Mouse (Mus musculus): Measurements from ENCODE around the gene Coro2b. TPM values are rescaled to one million over a fixed set of nuclear protein-coding genes. Genes with fewer than 3 reads are reported as not detected.

The Coro2b gene
- polyA plus RNA-seq, 1 experiment from 2014 or later: 33.4 TPM

DNA sequence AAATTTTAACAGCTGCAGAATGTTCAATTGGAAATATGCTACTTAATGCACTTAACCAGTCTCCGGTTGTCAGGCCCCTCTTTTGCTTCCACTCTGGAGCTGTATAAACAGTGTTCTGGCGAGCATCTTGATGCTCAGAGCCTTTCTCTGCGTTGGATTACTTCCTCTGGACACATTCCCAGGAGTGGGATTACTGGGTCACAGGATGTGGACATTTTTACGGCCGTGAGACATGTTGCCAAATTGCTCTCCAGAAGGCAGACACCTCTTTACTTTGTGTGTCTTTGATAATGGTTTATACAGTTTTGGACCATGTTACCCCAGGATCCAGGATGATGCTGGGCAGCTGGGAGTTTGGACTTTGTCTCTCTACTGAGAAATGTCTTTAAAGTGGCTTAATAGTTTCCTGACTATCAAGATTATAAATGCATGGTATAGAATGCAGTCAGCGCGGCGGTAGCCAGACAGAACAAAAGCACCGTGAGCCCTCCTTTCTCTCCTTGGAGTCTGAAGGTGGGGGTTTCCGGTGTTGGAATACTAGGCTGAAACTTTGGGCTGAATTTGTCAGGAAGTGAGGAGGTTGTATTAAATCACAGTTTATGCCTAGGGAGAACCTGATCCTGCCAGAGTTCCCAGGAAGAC is 23.2 kb downstream of the Coro2b start:
- 38% methylated on average over 10 of the region's 10 CpGs for whole genome bisulfite sequencing
- Histone ChIP-seq H3K9me3 (replicated peaks; ENCODE audit: control insufficient read depth, low read length, poor library complexity, severe bottlenecking) (no peaks in the 10 kb centered on the region), H3K27me3 (ENCODE audit: control insufficient read depth, insufficient read depth, low read depth, low read length) (no peaks in the 10 kb centered on the region), H3K4me2 (ENCODE audit: low read length) (no peak overlapping the region), H3K36me3 (ENCODE audit: control insufficient read depth, insufficient read depth, low read length) (no peaks in the 10 kb centered on the region), H3K4me3 (ENCODE audit: low read depth, low read length) (no peak overlapping the region), H3K9ac (ENCODE audit: low read depth, low read length) (no peak overlapping the region), H3K4me1 (ENCODE audit: control insufficient read depth, insufficient read depth, low read length) (peaks cover 34% of the 10 kb centered on the region), H3K27ac (ENCODE audit: low read length) (0 out of 2 replicates have a peak overlapping the region, but pooled peaks have one; percentile 21)
- no peak for ATAC-seq

GRCm38 (mm10) chr9:62510530-62510936 is 26.3 kb downstream of the Coro2b start:
- 44% methylated on average over 4 of the region's 4 CpGs for WGBS
- peak; percentile 81 for ATAC-seq
- Histone ChIP-seq H3K36me3 (ENCODE audit: control insufficient read depth, insufficient read depth, low read length) (no peaks in the 10 kb centered on the region), H3K4me3 (ENCODE audit: low read depth, low read length) (no peak overlapping the region), H3K4me1 (ENCODE audit: control insufficient read depth, insufficient read depth, low read length) (peaks cover 27% of the 10 kb centered on the region), H3K9me3 (replicated peaks; ENCODE audit: control insufficient read depth, low read length, poor library complexity, severe bottlenecking) (no peaks in the 10 kb centered on the region), H3K4me2 (ENCODE audit: low read length) (peak overlapping the region; percentile 16), H3K27me3 (ENCODE audit: control insufficient read depth, insufficient read depth, low read depth, low read length) (no peaks in the 10 kb centered on the region), H3K9ac (ENCODE audit: low read depth, low read length) (no peak overlapping the region), H3K27ac (ENCODE audit: low read length) (peak overlapping the region; percentile 53)

DNA sequence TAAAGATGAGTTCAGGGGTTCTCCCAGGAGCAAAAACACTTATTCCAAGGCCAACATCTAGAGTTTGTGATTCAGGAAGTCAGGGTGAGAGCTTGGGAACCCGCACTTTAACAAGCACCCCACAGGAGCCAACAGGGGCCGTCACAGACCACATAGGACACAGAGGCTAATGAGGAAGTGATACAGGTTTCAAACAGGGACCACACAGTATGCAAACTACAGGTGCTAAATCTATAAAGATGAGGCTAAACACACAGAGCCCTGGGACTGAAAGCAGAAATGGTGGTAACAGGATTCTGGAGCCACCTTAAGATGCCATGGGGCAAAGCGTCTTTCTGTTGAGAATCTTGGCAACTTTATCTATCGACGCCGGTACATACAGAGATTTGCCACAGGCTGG is 27.2 kb downstream of the Coro2b start:
- ATAC-seq: no peak
- 81% methylated on average over 6 of the region's 6 CpGs for WGBS
- peaks cover 27% of the 10 kb centered on the region for H3K4me1 ChIP-seq (ENCODE audit: control insufficient read depth, insufficient read depth, low read length)
- no peak overlapping the region for H3K9ac ChIP-seq (ENCODE audit: low read depth, low read length)
- no peaks in the 10 kb centered on the region for H3K36me3 ChIP-seq (ENCODE audit: control insufficient read depth, insufficient read depth, low read length)
- H3K27me3 ChIP-seq (ENCODE audit: control insufficient read depth, insufficient read depth, low read depth, low read length): no peaks in the 10 kb centered on the region
- no peak overlapping the region for H3K4me3 ChIP-seq (ENCODE audit: low read depth, low read length)
- H3K9me3 ChIP-seq (replicated peaks; ENCODE audit: control insufficient read depth, low read length, poor library complexity, severe bottlenecking): no peaks in the 10 kb centered on the region
- peak overlapping the region; percentile 53 for H3K27ac ChIP-seq (ENCODE audit: low read length)
- no peak overlapping the region for H3K4me2 ChIP-seq (ENCODE audit: low read length)

DNA sequence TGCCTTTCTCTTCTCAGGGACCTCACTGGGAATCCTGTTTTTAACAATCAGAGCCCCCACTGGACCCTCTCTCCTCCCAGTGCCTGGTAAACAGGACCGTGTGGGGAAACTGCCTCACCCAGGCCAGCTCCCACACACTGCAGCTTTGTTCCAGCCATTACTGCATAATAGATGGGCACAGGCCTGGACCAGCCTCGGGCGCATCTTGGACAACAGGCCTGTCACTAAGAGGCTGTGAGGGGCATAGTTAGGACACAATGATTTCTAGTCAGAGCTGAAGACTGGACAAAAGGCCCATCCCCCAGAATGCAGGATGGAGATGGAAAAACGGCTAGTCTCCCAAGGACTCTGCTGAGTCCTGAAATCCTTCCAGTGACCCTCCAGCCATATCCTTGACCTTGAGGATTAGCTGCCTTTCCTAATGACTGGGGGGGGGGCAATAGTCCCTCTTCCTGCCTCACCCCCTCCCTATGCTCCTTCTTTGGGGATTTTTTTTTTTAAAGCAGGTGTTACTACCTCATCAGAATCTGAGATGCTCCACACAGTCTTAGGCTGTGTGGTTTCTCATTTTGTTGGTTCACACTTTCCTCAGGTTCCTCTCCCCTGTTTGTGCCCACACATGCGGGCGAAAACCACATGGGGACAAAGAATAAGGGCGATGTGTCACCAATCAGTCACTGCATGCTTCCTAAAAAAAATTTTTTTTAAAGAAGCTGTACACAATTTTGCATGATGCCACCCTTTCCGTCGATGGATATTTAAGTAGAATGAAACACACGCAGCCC is 27.9 kb downstream of the Coro2b start:
- WGBS: 55% methylated on average over 10 of the region's 10 CpGs
- Histone ChIP-seq H3K27me3 (ENCODE audit: control insufficient read depth, insufficient read depth, low read depth, low read length) (no peaks in the 10 kb centered on the region), H3K4me2 (ENCODE audit: low read length) (no peak overlapping the region), H3K4me3 (ENCODE audit: low read depth, low read length) (no peak overlapping the region), H3K9ac (ENCODE audit: low read depth, low read length) (peak overlapping the region; percentile 22; the same call in 1 of the 2 replicates), H3K27ac (ENCODE audit: low read length) (peak overlapping the region; percentile 53), H3K36me3 (ENCODE audit: control insufficient read depth, insufficient read depth, low read length) (no peaks in the 10 kb centered on the region), H3K9me3 (replicated peaks; ENCODE audit: control insufficient read depth, low read length, poor library complexity, severe bottlenecking) (no peaks in the 10 kb centered on the region), H3K4me1 (ENCODE audit: control insufficient read depth, insufficient read depth, low read length) (peaks cover 27% of the 10 kb centered on the region)
- no peak for ATAC-seq

DNA sequence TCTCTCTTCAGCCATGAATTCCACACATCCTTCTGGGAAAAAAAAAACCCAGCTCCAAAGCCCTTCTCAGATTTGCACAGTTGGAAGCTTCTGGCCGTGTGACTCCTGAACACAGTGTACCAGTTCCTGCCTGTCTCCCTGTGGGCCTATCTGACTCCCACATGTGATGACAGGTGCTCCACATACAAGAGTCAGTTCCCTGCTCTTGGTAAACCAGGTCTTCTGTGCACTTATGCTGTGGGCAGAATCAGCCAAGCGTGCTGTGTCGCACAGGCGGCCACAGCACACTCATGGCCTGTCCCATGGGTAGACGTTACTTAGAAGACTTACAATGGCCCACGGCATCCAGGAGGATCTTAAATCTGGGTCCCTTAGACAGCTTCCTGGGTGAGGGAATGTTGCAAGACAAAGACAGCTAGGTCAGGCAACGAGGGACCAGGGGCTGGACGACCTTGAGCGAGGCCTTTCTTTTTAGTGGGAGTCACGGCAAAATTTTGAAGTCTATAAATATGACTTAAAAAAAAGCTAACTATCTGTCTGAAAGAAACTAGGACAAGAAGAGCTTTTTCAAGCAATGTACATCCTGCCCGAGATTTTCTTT is 30.3 kb downstream of the Coro2b start:
- Histone ChIP-seq H3K4me1 (ENCODE audit: control insufficient read depth, insufficient read depth, low read length) (peaks cover 27% of the 10 kb centered on the region), H3K27me3 (ENCODE audit: control insufficient read depth, insufficient read depth, low read depth, low read length) (no peaks in the 10 kb centered on the region), H3K27ac (ENCODE audit: low read length) (peak overlapping the region; percentile 15; the same call in 1 of the 2 replicates), H3K9me3 (replicated peaks; ENCODE audit: control insufficient read depth, low read length, poor library complexity, severe bottlenecking) (no peaks in the 10 kb centered on the region), H3K4me3 (ENCODE audit: low read depth, low read length) (no peak overlapping the region), H3K4me2 (ENCODE audit: low read length) (no peak overlapping the region), H3K9ac (ENCODE audit: low read depth, low read length) (no peak overlapping the region), H3K36me3 (ENCODE audit: control insufficient read depth, insufficient read depth, low read length) (no peaks in the 10 kb centered on the region)
- 83% methylated on average over 11 of the region's 11 CpGs for WGBS
- ATAC-seq: no peak

DNA sequence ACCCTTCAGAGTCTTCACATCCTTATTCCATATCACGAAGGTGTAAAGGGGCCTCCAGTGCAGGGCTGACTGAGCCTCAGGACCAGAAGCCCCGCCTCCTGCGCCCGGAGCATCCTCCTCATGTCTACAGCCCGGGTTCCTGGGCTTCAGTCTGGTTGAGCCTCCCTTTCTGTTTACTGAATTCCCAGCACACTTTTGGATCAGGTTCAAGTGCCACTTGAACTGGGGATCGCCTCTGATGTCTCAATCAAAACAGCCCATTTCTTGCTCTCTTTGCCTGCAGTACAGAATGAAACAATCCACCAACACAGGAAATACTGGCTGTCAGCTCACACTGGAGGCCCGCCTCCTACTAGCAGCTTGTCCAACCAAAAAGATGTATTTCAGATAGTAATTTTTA is 32.7 kb downstream of the Coro2b start:
- peaks cover 8% of the 10 kb centered on the region for H3K4me1 ChIP-seq (ENCODE audit: control insufficient read depth, insufficient read depth, low read length)
- no peak overlapping the region for H3K4me3 ChIP-seq (ENCODE audit: low read depth, low read length)
- H3K27ac ChIP-seq (ENCODE audit: low read length): no peak overlapping the region
- H3K27me3 ChIP-seq (ENCODE audit: control insufficient read depth, insufficient read depth, low read depth, low read length): no peaks in the 10 kb centered on the region
- H3K9me3 ChIP-seq (replicated peaks; ENCODE audit: control insufficient read depth, low read length, poor library complexity, severe bottlenecking): no peaks in the 10 kb centered on the region
- H3K4me2 ChIP-seq (ENCODE audit: low read length): no peak overlapping the region
- ATAC-seq: no peak
- H3K36me3 ChIP-seq (ENCODE audit: control insufficient read depth, insufficient read depth, low read length): no peaks in the 10 kb centered on the region
- H3K9ac ChIP-seq (ENCODE audit: low read depth, low read length): no peak overlapping the region
- 57% methylated on average over 7 of the region's 7 CpGs for WGBS

DNA sequence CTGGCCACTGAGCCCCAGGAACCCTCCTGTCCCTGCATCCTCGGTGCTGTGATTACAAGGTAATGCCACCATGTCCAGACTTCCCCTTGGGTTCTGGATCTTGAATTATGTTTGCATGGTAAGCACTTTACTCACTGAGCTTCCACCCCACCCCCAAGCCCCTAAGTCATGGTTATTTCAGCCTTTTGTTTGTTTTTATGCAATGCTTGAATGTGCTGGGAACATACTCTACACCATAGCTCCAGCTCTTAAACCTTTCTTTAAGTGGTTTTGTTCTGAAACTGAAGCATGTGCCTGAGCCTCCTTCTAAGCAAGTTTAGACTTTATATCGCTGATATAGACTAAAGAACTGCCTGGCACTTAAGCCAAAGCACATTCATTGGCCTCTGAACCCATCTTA is 34.5 kb downstream of the Coro2b start:
- H3K36me3 ChIP-seq (ENCODE audit: control insufficient read depth, insufficient read depth, low read length): no peaks in the 10 kb centered on the region
- no peak overlapping the region for H3K9ac ChIP-seq (ENCODE audit: low read depth, low read length)
- H3K4me2 ChIP-seq (ENCODE audit: low read length): no peak overlapping the region
- H3K4me1 ChIP-seq (ENCODE audit: control insufficient read depth, insufficient read depth, low read length): peaks cover 2% of the 10 kb centered on the region; the same call in 1 of the 2 replicates
- no peaks in the 10 kb centered on the region for H3K27me3 ChIP-seq (ENCODE audit: control insufficient read depth, insufficient read depth, low read depth, low read length)
- H3K9me3 ChIP-seq (replicated peaks; ENCODE audit: control insufficient read depth, low read length, poor library complexity, severe bottlenecking): no peaks in the 10 kb centered on the region
- 69% methylated on average over 2 of the region's 2 CpGs for WGBS
- H3K27ac ChIP-seq (ENCODE audit: low read length): no peak overlapping the region
- ATAC-seq: no peak
- H3K4me3 ChIP-seq (ENCODE audit: low read depth, low read length): no peak overlapping the region

DNA sequence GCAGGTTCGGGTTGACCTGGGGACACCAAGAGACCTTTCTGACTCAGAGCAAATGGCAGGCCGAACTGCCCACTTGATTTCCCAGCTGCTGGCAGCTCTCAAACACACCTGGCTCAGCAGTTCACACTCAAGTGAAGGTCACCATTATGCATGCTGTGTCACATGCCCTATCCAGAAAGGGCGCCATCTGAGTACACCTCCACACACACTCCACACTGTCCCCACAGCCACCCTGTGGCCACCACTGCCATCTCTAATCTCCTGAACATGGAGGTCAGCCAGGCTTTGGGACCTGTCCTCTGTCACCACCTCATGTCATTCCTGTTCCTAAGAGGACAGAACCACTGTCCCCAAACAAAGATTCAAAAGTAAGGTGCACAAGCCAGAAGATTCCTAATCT is 35.3 kb downstream of the Coro2b start:
- Histone ChIP-seq H3K4me3 (ENCODE audit: low read depth, low read length) (no peak overlapping the region), H3K27me3 (ENCODE audit: control insufficient read depth, insufficient read depth, low read depth, low read length) (no peaks in the 10 kb centered on the region), H3K9me3 (replicated peaks; ENCODE audit: control insufficient read depth, low read length, poor library complexity, severe bottlenecking) (no peaks in the 10 kb centered on the region), H3K27ac (ENCODE audit: low read length) (no peak overlapping the region), H3K9ac (ENCODE audit: low read depth, low read length) (no peak overlapping the region), H3K4me1 (ENCODE audit: control insufficient read depth, insufficient read depth, low read length) (peaks cover under 1% of the 10 kb centered on the region; the same call in 1 of the 2 replicates), H3K36me3 (ENCODE audit: control insufficient read depth, insufficient read depth, low read length) (no peaks in the 10 kb centered on the region), H3K4me2 (ENCODE audit: low read length) (no peak overlapping the region)
- WGBS: 96% methylated on average over 3 of the region's 3 CpGs
- no peak for ATAC-seq

DNA sequence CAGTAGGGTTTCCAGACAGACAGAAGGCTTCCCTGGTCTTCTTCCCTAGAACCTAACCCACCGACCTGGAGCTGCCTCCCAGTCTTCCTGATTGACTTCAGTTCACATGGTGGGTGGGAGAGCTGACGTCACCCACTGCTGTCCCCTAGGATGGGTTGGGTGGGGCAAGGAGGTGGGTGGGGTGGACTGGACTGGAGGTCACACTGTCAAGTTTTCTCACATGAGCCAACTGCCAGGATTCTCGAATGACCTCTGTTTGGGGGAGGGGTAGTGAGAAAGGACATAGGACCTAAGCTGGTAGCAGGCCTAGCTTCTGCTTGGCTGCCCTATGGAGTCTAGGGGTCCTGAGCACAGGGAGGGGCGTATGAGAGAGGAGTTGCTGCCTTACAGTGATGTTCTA is 36.8 kb downstream of the Coro2b start:
- 81% methylated on average over 4 of the region's 4 CpGs for WGBS
- no peaks in the 10 kb centered on the region for H3K4me1 ChIP-seq (ENCODE audit: control insufficient read depth, insufficient read depth, low read length)
- no peak overlapping the region for H3K4me2 ChIP-seq (ENCODE audit: low read length)
- no peaks in the 10 kb centered on the region for H3K9me3 ChIP-seq (replicated peaks; ENCODE audit: control insufficient read depth, low read length, poor library complexity, severe bottlenecking)
- H3K4me3 ChIP-seq (ENCODE audit: low read depth, low read length): no peak overlapping the region
- no peak for ATAC-seq
- H3K27ac ChIP-seq (ENCODE audit: low read length): no peak overlapping the region
- no peaks in the 10 kb centered on the region for H3K27me3 ChIP-seq (ENCODE audit: control insufficient read depth, insufficient read depth, low read depth, low read length)
- no peaks in the 10 kb centered on the region for H3K36me3 ChIP-seq (ENCODE audit: control insufficient read depth, insufficient read depth, low read length)
- no peak overlapping the region for H3K9ac ChIP-seq (ENCODE audit: low read depth, low read length)

Measured in midbrain, embryonic 16.5 days (tissue).